Mouse (Mus musculus): Measurements from ENCODE around the gene Wipi1.

DNA sequence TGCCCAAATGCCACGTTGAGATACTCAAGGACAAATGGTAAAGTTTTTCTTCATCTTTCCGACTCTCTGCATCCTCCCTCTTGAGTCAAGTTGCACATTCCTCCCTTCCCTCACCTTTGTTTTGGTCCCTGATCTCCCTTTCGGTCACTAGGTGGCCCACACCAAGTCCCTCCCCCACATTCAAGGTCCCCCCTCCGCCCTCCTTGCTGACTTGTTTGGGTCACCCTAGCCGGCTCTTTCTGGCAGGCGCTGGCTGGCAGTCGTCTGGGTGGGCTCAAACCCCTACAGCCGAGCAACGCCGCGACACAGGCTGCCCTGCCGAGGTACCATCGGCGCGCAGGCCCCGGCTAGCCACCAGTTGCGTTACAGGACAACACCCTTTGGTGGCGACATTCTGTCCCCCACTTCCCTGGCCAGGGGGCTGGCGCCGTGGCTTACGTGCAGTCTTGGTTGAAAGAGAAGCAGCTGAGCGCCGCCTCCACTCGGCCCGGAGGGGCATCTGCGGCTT is 918 bp downstream of the Wipi1 start:
- TF ChIP-seq E2F4 (IDR thresholded peaks at IDR 0.05; ENCODE audit: insufficient replicate concordance, low read depth, low read length) (no peak), CTCF (conservative IDR thresholded peaks at IDR 0.05 in 1 of 2, IDR thresholded peaks at IDR 0.05 in 1 of 2; ENCODE audit: low read depth in 2 of 2, low read length in 2 of 2) (peak in 1 of 2 experiments; percentile 26; a peak in 1 of 4 replicates), CHD2 (IDR thresholded peaks at IDR 0.05; ENCODE audit: low read length) (0 out of 2 replicates have a peak, but pooled peaks have one; percentile 16), POLR2A (IDR thresholded peaks at IDR 0.05; ENCODE audit: low read depth, low read length) (no peak), TCF12 (IDR thresholded peaks at IDR 0.05; ENCODE audit: low read depth, low read length) (0 out of 2 replicates have a peak, but pooled peaks have one; percentile 10), USF1 (IDR thresholded peaks at IDR 0.05; ENCODE audit: low read depth, low read length) (no peak), HCFC1 (IDR thresholded peaks at IDR 0.05; ENCODE audit: low read depth, low read length) (peak; percentile 9; the same call in 1 of the 2 replicates), EP300 (IDR thresholded peaks at IDR 0.05; ENCODE audit: low read length) (no peak)
